Mouse (Mus musculus): ENCODE results near the gene Ldlrad3.
A peak's percentile ranks its signal among the peaks of the same experiment; 100 is the strongest.

The Ldlrad3 gene

GRCm38 (mm10) chr2:101966017-101966416 lies 220.2 kb downstream of the Ldlrad3 start:
- no peak for DNase-seq (ENCODE audit: low read depth, low spot score)

GRCm38 (mm10) chr2:101965515-101965914 lies 220.7 kb downstream of the Ldlrad3 start:
- DNase-seq (ENCODE audit: low read depth, low spot score): peak; percentile 53

DNA sequence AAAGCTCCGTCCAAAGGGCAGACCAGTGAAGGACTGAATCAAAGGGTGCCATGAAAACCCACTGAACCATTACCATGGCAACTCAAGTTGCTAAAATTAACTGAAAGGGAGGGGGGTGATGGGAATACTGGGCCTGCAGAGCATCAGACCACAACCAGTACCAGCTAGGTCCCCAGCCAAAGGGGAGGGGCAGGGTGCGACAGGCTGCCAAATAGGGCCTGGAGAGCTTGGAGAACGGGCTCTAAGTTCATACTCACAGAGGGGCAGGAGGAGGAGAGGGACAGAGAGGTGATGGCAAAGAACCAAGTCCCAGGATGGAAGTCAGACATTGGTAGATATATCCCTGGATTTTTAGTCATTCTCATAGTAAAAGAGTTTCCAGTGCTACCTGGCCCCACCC lies 222.8 kb downstream of the Ldlrad3 start:
- DNase-seq (ENCODE audit: low read depth, low spot score): no peak

- DNase-seq (ENCODE audit: low read depth, low spot score): no peak
Observed at GRCm38 (mm10) chr2:101962349-101962748, 223.8 kb downstream of the Ldlrad3 start.

DNA sequence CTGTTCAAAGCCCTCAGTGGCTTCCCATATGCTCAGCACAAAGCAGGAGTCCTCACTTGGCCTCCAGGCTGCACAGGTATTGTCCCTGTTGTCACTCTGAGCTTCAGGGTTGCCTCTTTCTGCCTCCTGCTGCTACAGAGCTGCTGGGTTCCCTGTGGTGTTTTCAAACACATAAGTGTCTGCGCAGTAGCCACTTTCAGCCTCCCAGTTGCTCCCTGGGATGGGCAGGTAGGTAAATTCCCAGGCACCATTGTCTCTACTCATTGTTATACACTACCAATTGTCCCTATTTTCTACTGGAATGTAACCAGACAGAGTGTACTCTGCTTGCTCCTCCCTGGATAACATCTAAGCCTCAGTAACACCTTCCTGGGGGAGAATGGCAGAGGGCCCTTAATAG lies 224.8 kb downstream of the Ldlrad3 start:
- no peak for DNase-seq (ENCODE audit: low read depth, low spot score)

GRCm38 (mm10) chr2:101960658-101961057 lies 225.5 kb downstream of the Ldlrad3 start:
- DNase-seq (ENCODE audit: low read depth, low spot score): no peak

- DNase-seq (ENCODE audit: low read depth, low spot score): no peak
Observed at GRCm38 (mm10) chr2:101956125-101956524, 230.1 kb downstream of the Ldlrad3 start.

- DNase-seq (ENCODE audit: low read depth, low spot score): no peak
Observed at GRCm38 (mm10) chr2:101952951-101953361, 233.2 kb downstream of the Ldlrad3 start.

GRCm38 (mm10) chr2:101950716-101951520 lies 235.3 kb downstream of the Ldlrad3 start:
- peak; percentile 46 for DNase-seq (ENCODE audit: low read depth, low spot score)

DNA sequence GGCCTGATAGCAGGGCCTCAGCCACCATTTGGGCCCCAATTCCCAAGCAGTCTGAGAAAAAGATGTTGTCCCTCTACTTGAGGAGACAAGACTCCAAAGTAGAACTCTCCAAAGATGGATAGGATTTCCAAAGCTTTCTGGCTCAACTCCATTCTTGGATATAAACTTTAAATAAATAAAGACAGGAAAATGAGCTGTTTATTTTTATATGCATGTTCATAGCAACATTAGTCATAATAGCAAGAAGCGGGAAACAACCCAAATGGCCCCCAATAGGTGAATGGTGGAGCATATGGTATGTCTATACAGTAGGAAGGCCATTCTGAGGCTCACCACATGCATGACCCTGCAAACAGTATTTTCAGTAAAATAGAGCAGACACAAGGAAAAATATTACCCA lies 251.2 kb downstream of the Ldlrad3 start:
- DNase-seq (ENCODE audit: low read depth, low spot score): no peak

- no peak for DNase-seq (ENCODE audit: low read depth, low spot score)
Observed at GRCm38 (mm10) chr2:101933301-101933700, 252.9 kb downstream of the Ldlrad3 start.

- no peak for DNase-seq (ENCODE audit: low read depth, low spot score)
Observed at GRCm38 (mm10) chr2:101932169-101932936, 253.8 kb downstream of the Ldlrad3 start.

GRCm38 (mm10) chr2:101925591-101926188 lies 260.5 kb downstream of the Ldlrad3 start:
- no peak for DNase-seq (ENCODE audit: low read depth, low spot score)

- no peak for DNase-seq (ENCODE audit: low read depth, low spot score)
Observed at GRCm38 (mm10) chr2:101925183-101925582, 261.0 kb downstream of the Ldlrad3 start.

DNA sequence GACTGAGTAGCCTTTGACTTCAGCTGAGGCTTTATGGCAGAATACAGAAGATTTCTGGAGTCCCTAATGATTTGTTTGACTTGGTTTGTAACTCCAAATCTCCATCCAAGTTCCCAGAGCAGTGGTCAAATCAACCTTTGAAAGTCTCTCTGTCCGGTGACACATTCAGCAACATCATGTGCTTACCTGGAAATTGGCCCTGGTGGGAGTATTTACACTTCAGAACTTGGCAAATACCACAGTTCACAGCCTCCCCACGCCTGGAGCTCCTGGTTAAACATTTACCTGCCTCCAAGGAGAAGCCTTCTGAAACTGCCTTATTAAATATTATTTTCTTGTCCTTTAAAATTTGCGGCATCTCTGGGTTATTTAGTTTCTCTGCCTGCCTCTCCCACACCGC lies 263.0 kb downstream of the Ldlrad3 start:
- no peak for DNase-seq (ENCODE audit: low read depth, low spot score)

DNA sequence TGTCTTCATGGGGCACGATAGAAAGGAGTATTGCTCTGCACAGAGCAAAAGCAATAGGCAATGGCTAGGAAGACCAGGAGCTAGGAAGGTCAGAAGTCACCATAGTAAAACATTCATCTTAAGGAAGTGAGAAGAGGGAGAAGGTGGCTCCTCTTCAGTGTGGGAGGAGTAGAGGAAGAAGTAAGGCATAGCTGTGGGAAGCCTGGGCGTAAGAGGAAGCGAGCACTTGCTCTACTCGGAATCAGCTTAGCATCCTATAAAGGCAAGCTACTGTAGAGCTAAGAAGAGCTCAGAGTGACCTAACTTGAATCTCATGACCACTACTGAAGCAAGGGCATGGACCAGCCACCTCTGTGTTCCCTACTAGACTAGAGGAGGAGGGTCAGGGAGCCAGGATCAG lies 263.9 kb downstream of the Ldlrad3 start:
- no peak for DNase-seq (ENCODE audit: low read depth, low spot score)

GRCm38 (mm10) chr2:101920136-101920554 lies 266.0 kb downstream of the Ldlrad3 start:
- no peak for DNase-seq (ENCODE audit: low read depth, low spot score)

DNA sequence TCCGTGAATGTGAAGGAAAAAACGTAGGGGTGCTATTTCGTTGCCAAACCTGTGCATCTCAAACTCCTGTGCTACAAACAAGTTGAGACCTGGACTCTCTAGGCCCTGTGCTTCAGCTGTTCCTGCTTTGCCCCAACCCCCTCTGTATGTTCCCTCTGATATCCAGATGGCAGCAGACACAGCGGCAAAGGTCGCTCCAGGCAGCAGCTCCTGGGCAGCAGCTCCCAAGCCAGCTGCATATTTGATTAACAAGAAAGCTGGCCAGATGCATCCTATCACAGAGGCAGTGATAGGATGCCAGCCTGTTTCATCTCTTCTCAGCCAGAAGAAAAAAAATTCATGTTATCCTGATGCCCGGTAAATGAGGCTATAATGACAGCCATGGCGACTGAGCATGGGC lies 267.7 kb downstream of the Ldlrad3 start:
- no peak for DNase-seq (ENCODE audit: low read depth, low spot score)

DNA sequence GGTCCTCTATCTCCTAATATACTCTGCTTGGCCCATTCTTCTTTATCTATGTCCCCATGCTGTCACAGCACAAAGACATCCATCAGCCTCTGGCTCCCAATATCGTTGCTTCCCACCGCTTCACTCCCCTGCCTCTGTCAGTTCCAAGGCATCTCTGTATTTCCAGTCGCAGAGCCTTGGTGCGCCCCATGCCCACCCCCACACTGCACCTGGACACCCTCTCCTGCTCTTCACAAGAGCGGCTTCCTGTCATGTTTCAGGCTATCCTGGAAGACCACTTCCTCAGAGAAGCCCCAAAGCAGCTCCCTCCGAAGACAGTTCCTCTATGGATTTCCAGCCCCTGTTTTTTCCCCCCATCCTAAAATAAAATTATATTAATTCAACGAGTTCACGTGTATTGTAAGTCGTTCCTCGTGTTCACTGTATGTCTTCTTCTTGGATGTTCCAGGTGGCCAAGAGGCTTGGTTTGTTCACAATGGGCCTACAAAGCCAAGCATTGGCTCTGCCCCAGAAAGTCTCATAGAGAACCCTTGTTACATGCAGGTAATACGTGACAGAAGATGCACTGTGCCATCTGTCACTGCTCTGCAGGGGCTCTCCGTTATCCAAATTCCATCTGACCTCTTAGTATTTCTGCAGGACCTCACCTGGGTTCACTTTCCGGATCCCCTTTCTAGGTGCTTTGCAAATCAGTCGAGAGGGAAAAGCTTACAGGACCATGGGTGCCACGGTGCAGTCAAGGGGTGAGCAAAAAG lies 276.7 kb downstream of the Ldlrad3 start:
- no peak for DNase-seq (ENCODE audit: low read depth, low spot score)

DNA sequence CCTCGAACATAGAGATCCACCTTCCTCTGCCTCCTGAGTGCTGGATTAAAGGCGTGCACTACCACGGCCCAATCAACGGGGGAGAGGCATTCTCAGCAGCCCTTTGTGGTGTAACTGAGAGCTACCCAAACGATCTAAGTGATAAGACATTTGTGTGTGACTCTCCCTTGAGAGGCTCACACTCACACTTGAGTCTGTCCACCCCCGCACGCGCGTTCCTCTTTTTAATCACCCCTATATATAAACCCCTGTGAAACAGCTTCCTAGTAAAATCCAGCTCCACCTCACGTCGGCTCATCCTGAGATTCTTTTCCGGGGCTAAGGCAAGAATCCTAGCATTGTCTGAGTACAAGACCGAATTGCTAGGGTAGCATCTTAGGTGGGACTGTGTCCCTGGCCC lies 277.4 kb downstream of the Ldlrad3 start:
- no peak for DNase-seq (ENCODE audit: low read depth, low spot score)

- DNase-seq (ENCODE audit: low read depth, low spot score): no peak
Observed at GRCm38 (mm10) chr2:101907386-101908022, 278.7 kb downstream of the Ldlrad3 start.
